Mouse (Mus musculus): ENCODE measurements around the gene Hbs1l. TPM values are rescaled to one million over a fixed set of nuclear protein-coding genes. Genes with fewer than 3 reads are reported as not detected.

Gene Hbs1l
- polyA plus RNA-seq, 1 experiment = 27.8 TPM

- no peak overlapping the region for H3K4me3 ChIP-seq (ENCODE audit: control insufficient read depth, insufficient read depth, low read length)
- H3K27ac ChIP-seq (ENCODE audit: control insufficient read depth, insufficient read depth, low read length) = no peak overlapping the region
- H3K36me3 ChIP-seq (ENCODE audit: control insufficient read depth, insufficient read depth, low read length) = no peaks in the 10 kb centered on the region
- no peak for DNase-seq
- 86% methylated on average over 2 of the region's 2 CpGs for WGBS
- TF ChIP-seq CTCF (IDR thresholded peaks at IDR 0.05; ENCODE audit: borderline replicate concordance, control insufficient read depth, extremely low read depth, insufficient read depth, low read length, poor library complexity) (no peak), POLR2A (IDR thresholded peaks at IDR 0.05; ENCODE audit: control insufficient read depth, extremely low read depth, insufficient read depth, low read length, poor library complexity) (no peak)
- no peaks in the 10 kb centered on the region for H3K27me3 ChIP-seq (ENCODE audit: control insufficient read depth, insufficient read depth, low read length)
- peaks cover 7% of the 10 kb centered on the region for H3K4me1 ChIP-seq (replicated peaks; ENCODE audit: control insufficient read depth, insufficient read depth, low read length)
Measured at GRCm38 (mm10) chr10:21259649-21260048, 36.1 kb upstream of the Hbs1l start.

DNA sequence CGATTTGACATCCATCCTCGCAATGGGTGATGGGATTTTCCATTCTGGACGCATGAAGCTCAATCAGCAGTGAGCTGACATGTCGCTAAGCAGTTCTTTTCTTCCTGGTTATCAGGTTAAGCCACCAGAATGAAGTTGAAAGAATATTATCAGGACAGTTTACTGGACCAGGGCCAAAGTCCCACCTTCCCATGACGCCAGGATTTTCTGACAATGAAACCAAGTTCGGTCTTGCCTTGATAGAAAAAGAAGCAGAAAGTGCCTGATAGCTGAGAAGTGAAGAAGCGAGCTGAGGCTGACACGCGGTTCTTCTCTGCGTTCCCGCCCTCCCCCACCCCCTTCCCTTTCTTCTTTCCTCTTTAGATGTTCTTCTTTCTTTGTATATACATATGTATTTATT is 30.6 kb upstream of the Hbs1l start:
- 87% methylated on average over 11 of the region's 11 CpGs for WGBS
- H3K27ac ChIP-seq (ENCODE audit: control insufficient read depth, insufficient read depth, low read length) = no peak overlapping the region
- peaks cover 8% of the 10 kb centered on the region for H3K4me1 ChIP-seq (replicated peaks; ENCODE audit: control insufficient read depth, insufficient read depth, low read length)
- no peaks in the 10 kb centered on the region for H3K36me3 ChIP-seq (ENCODE audit: control insufficient read depth, insufficient read depth, low read length)
- no peak for DNase-seq
- TF ChIP-seq CTCF (IDR thresholded peaks at IDR 0.05; ENCODE audit: borderline replicate concordance, control insufficient read depth, extremely low read depth, insufficient read depth, low read length, poor library complexity) (no peak), POLR2A (IDR thresholded peaks at IDR 0.05; ENCODE audit: control insufficient read depth, extremely low read depth, insufficient read depth, low read length, poor library complexity) (no peak)
- H3K27me3 ChIP-seq (ENCODE audit: control insufficient read depth, insufficient read depth, low read length) = no peaks in the 10 kb centered on the region
- no peak overlapping the region for H3K4me3 ChIP-seq (ENCODE audit: control insufficient read depth, insufficient read depth, low read length)

- no peak overlapping the region for H3K27ac ChIP-seq (ENCODE audit: control insufficient read depth, insufficient read depth, low read length)
- H3K4me1 ChIP-seq (replicated peaks; ENCODE audit: control insufficient read depth, insufficient read depth, low read length) = peaks cover 6% of the 10 kb centered on the region
- no peaks in the 10 kb centered on the region for H3K27me3 ChIP-seq (ENCODE audit: control insufficient read depth, insufficient read depth, low read length)
- H3K36me3 ChIP-seq (ENCODE audit: control insufficient read depth, insufficient read depth, low read length) = no peaks in the 10 kb centered on the region
- no peak overlapping the region for H3K4me3 ChIP-seq (ENCODE audit: control insufficient read depth, insufficient read depth, low read length)
- 78% methylated on average over 2 of the region's 2 CpGs for WGBS
- TF ChIP-seq CTCF (IDR thresholded peaks at IDR 0.05; ENCODE audit: borderline replicate concordance, control insufficient read depth, extremely low read depth, insufficient read depth, low read length, poor library complexity) (no peak), POLR2A (IDR thresholded peaks at IDR 0.05; ENCODE audit: control insufficient read depth, extremely low read depth, insufficient read depth, low read length, poor library complexity) (no peak)
- DNase-seq = no peak
Measured at GRCm38 (mm10) chr10:21267452-21267851, 28.3 kb upstream of the Hbs1l start.

DNA sequence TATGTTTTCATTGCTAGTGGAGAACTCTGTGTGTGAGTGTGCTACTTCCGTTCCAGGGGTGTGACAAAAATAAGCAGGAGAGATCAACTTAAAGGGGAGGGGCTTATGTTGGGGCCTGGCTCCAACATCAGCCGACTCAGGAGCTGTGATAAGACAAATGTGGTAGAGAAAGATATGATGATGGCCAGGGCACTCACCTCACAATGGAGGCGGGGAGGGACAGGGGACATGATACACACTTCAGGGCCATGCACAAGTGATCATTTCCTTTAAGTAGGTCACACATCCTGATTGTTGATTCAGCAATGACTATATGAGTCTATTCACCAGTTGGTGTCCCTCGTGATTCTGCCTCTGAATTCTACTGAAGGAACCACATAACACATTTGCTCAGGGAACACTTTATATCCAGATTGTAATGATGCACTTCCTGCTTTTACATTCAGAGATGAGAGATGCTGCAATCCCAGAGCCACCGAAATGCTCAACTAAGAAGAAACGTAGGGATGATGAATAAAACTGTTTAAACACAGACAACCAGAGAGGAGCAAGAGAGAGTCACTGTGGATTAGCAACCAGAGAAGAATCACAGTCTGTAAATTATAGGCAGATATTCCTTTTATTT is 26.9 kb upstream of the Hbs1l start:
- no peak overlapping the region; the same call in 1 of the 2 replicates for H3K27ac ChIP-seq (ENCODE audit: control insufficient read depth, insufficient read depth, low read length)
- 77% methylated on average over 6 of the region's 6 CpGs for WGBS
- peaks cover 6% of the 10 kb centered on the region for H3K4me1 ChIP-seq (replicated peaks; ENCODE audit: control insufficient read depth, insufficient read depth, low read length)
- no peak overlapping the region for H3K4me3 ChIP-seq (ENCODE audit: control insufficient read depth, insufficient read depth, low read length)
- TF ChIP-seq CTCF (IDR thresholded peaks at IDR 0.05; ENCODE audit: borderline replicate concordance, control insufficient read depth, extremely low read depth, insufficient read depth, low read length, poor library complexity) = no peak
- TF ChIP-seq POLR2A (IDR thresholded peaks at IDR 0.05; ENCODE audit: control insufficient read depth, extremely low read depth, insufficient read depth, low read length, poor library complexity) = no peak
- H3K27me3 ChIP-seq (ENCODE audit: control insufficient read depth, insufficient read depth, low read length) = no peaks in the 10 kb centered on the region
- no peaks in the 10 kb centered on the region for H3K36me3 ChIP-seq (ENCODE audit: control insufficient read depth, insufficient read depth, low read length)
- no peak for DNase-seq

DNA sequence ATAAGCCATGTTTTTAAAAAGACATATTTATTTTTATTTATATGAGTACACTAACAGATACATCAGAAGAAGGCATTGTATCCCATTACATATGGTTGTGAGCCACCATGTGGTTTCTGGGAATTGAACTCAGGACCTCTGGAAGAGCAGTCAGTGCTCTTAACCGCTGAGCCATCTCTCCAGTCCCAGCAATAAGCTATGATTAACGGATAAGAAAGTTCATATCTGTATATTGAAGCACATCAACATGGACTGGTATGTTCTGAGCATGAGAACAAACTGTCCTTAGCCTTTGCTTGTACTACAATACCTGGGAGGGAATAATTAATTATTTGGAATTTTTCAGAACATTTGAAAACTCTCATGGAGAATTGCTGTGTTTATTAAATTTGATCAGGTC is 25.9 kb upstream of the Hbs1l start:
- 92% methylated on average over 2 of the region's 2 CpGs for WGBS
- DNase-seq = no peak
- Histone ChIP-seq H3K4me1 (replicated peaks; ENCODE audit: control insufficient read depth, insufficient read depth, low read length) (peaks cover 6% of the 10 kb centered on the region), H3K4me3 (ENCODE audit: control insufficient read depth, insufficient read depth, low read length) (no peak overlapping the region), H3K36me3 (ENCODE audit: control insufficient read depth, insufficient read depth, low read length) (no peaks in the 10 kb centered on the region), H3K27ac (ENCODE audit: control insufficient read depth, insufficient read depth, low read length) (no peak overlapping the region), H3K27me3 (ENCODE audit: control insufficient read depth, insufficient read depth, low read length) (no peaks in the 10 kb centered on the region)
- TF ChIP-seq POLR2A (IDR thresholded peaks at IDR 0.05; ENCODE audit: control insufficient read depth, extremely low read depth, insufficient read depth, low read length, poor library complexity) (no peak), CTCF (IDR thresholded peaks at IDR 0.05; ENCODE audit: borderline replicate concordance, control insufficient read depth, extremely low read depth, insufficient read depth, low read length, poor library complexity) (no peak)

DNA sequence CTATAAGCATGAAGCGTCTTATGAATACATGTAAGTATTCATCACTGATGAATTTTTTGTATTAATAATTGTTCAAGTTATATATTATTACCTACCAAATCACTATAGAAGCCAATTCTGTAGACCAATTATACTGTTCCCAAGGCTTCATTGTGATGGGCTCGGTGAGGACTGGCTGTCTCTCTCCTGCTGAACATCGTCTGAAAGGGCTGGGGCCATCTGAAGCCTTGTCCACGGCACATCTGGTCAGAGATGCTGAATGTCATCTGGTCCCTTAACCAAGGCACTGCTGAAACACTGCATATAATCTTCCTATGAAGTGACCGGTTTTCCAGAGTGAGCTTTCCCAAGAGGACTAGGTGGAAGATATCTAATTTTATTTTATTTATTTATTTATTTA is 24.9 kb upstream of the Hbs1l start:
- Histone ChIP-seq H3K27me3 (ENCODE audit: control insufficient read depth, insufficient read depth, low read length) (no peaks in the 10 kb centered on the region), H3K36me3 (ENCODE audit: control insufficient read depth, insufficient read depth, low read length) (no peaks in the 10 kb centered on the region), H3K4me1 (replicated peaks; ENCODE audit: control insufficient read depth, insufficient read depth, low read length) (peaks cover 6% of the 10 kb centered on the region), H3K27ac (ENCODE audit: control insufficient read depth, insufficient read depth, low read length) (no peak overlapping the region), H3K4me3 (ENCODE audit: control insufficient read depth, insufficient read depth, low read length) (no peak overlapping the region)
- TF ChIP-seq CTCF (IDR thresholded peaks at IDR 0.05; ENCODE audit: borderline replicate concordance, control insufficient read depth, extremely low read depth, insufficient read depth, low read length, poor library complexity) (no peak), POLR2A (IDR thresholded peaks at IDR 0.05; ENCODE audit: control insufficient read depth, extremely low read depth, insufficient read depth, low read length, poor library complexity) (no peak)
- WGBS = 97% methylated on average over 5 of the region's 5 CpGs
- no peak for DNase-seq

GRCm38 (mm10) chr10:21271310-21271709 is 24.5 kb upstream of the Hbs1l start:
- H3K4me1 ChIP-seq (replicated peaks; ENCODE audit: control insufficient read depth, insufficient read depth, low read length) = peaks cover 6% of the 10 kb centered on the region
- H3K36me3 ChIP-seq (ENCODE audit: control insufficient read depth, insufficient read depth, low read length) = no peaks in the 10 kb centered on the region
- no peaks in the 10 kb centered on the region for H3K27me3 ChIP-seq (ENCODE audit: control insufficient read depth, insufficient read depth, low read length)
- no peak overlapping the region for H3K27ac ChIP-seq (ENCODE audit: control insufficient read depth, insufficient read depth, low read length)
- H3K4me3 ChIP-seq (ENCODE audit: control insufficient read depth, insufficient read depth, low read length) = no peak overlapping the region
- DNase-seq = no peak
- 99% methylated on average over 2 of the region's 2 CpGs for WGBS
- no peak for TF ChIP-seq POLR2A (IDR thresholded peaks at IDR 0.05; ENCODE audit: control insufficient read depth, extremely low read depth, insufficient read depth, low read length, poor library complexity)
- no peak for TF ChIP-seq CTCF (IDR thresholded peaks at IDR 0.05; ENCODE audit: borderline replicate concordance, control insufficient read depth, extremely low read depth, insufficient read depth, low read length, poor library complexity)

Data from thymus, adult 2 months (tissue).